Mouse (Mus musculus): ENCODE data around the gene Mmab.

- no peak for TF ChIP-seq CTCF (IDR thresholded peaks at IDR 0.05; ENCODE audit: low read depth)
- no peak for TF ChIP-seq EP300 (IDR thresholded peaks at IDR 0.05; ENCODE audit: low read depth)
These were observed 27.0 kb downstream of the Mmab start for GRCm38 (mm10) chr5:114416855-114417254.
